Mouse (Mus musculus) liver, adult 2 months (tissue): ENCODE data around the gene Tut7. TPM values are rescaled to one million over a fixed set of nuclear protein-coding genes. Genes with fewer than 3 reads are reported as not detected.

Experiments used
- DNase-seq: peaks from one replicate; pipeline ENCODE4 v3.0.0-alpha.2; 2011; ENCODE audit warnings: low read depth, low spot score; ENCODE audit errors: extremely low read depth
- H3K27ac ChIP-seq: fragments of 200-500 bp; replicated peaks from 2 replicates; pipeline ENCODE4 v1.5.1; 2012; ENCODE audit warnings: low read depth, mild to moderate bottlenecking, control low read depth, inconsistent platforms, low read length; ENCODE audit not compliant: insufficient read depth
- H3K27me3 ChIP-seq: fragments of 200-500 bp; 2 replicates; pipeline ENCODE4 v1.6.1; 2012; ENCODE audit warnings: mild to moderate bottlenecking, moderate library complexity, low read length, inconsistent platforms; ENCODE audit not compliant: control insufficient read depth, insufficient read depth
- H3K36me3 ChIP-seq: fragments of 200-500 bp; 2 replicates; pipeline ENCODE4 v1.6.1; 2012; ENCODE audit warnings: low read length, inconsistent platforms; ENCODE audit not compliant: control insufficient read depth, insufficient read depth
- H3K4me1 ChIP-seq: fragments of 200-500 bp; 2 replicates; pipeline ENCODE4 v1.6.1; 2011; ENCODE audit warnings: low read length; ENCODE audit not compliant: control insufficient read depth, insufficient read depth
- H3K4me3 ChIP-seq: fragments of 200-500 bp; 2 replicates; pipeline ENCODE4 v1.5.1; 2011; ENCODE audit warnings: low read depth, mild to moderate bottlenecking, control low read depth, low read length, moderate library complexity; ENCODE audit not compliant: insufficient read depth
- H3K79me2 ChIP-seq: fragments of 200-500 bp; 2 replicates; pipeline ENCODE4 v1.6.1; 2012; ENCODE audit warnings: inconsistent platforms, mild to moderate bottlenecking, low read length, moderate library complexity; ENCODE audit not compliant: control insufficient read depth, insufficient read depth
- H3K9ac ChIP-seq: fragments of 200-500 bp; 2 replicates; pipeline ENCODE4 v1.6.1; 2012; ENCODE audit warnings: low read depth, mild to moderate bottlenecking, control low read depth, inconsistent platforms, low read length
- CTCF ChIP-seq: fragments of 200-500 bp; IDR thresholded peaks from 2 replicates; pipeline ENCODE4 v1.5.1; 2011; ENCODE audit warnings: low read depth, low read length, control low read depth
- POLR2A ChIP-seq: fragments of 200-500 bp; IDR thresholded peaks from 2 replicates; pipeline ENCODE4 v1.6.1; 2011; ENCODE audit warnings: low read length, control low read depth; ENCODE audit not compliant: insufficient read depth; ENCODE audit errors: extremely low read depth
- WGBS: fragments of 180-500 bp; shearing (Covaris S2); methylation state at CpG from one replicate; pipeline ENCODE4 v1.1.7; 2018; 5-methylcytosine and 5-hydroxymethylcytosine counted together
- polyA plus RNA-seq: library from polyadenylated mRNA; depleted of rRNA; stranded (reverse); fragments of >200 nt; gene quantifications from 2 replicates; pipeline ENCODE4 v1.2.3, GENCODE M21; 2012
- total RNA-seq: library from RNA; depleted of rRNA; stranded (reverse); fragments of >200 nt; gene quantifications from 2 replicates; pipeline ENCODE4 v1.2.3, GENCODE M21; 2014

The Tut7 gene
- total and polyA plus RNA-seq, 2 experiments = 17.7 to 56.9 TPM

DNA sequence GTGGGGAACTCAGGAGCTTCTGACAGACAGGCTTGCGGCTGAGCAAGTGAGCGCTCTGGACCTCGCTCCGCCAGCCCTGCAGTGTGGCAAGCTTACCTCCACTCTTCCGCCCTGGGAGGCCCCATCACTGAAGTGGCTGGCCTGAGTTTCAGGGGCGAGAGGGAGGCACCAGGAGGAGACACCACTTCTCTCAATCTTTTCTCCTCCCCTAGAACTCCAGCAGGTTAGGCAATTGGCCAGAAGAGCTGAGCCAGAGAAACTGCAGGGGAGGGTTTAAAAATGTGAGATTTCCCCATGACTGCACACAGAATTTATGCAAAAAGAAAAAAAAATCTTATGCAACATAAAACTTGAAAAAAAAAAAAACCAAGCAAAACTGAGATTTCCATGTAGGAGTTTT lies 21.9 kb downstream of the Tut7 start:
- no peak overlapping the region for H3K27ac ChIP-seq
- no peaks in the 10 kb centered on the region for H3K4me1 ChIP-seq
- peaks cover 85% of the 10 kb centered on the region for H3K36me3 ChIP-seq
- no peak for DNase-seq
- H3K4me3 ChIP-seq = no peak overlapping the region
- H3K9ac ChIP-seq = no peak overlapping the region
- TF ChIP-seq POLR2A = no peak
- TF ChIP-seq CTCF = no peak
- no peaks in the 10 kb centered on the region for H3K27me3 ChIP-seq
- 93% methylated on average over 6 of the region's 6 CpGs for WGBS
- H3K79me2 ChIP-seq = no peaks in the 10 kb centered on the region

DNA sequence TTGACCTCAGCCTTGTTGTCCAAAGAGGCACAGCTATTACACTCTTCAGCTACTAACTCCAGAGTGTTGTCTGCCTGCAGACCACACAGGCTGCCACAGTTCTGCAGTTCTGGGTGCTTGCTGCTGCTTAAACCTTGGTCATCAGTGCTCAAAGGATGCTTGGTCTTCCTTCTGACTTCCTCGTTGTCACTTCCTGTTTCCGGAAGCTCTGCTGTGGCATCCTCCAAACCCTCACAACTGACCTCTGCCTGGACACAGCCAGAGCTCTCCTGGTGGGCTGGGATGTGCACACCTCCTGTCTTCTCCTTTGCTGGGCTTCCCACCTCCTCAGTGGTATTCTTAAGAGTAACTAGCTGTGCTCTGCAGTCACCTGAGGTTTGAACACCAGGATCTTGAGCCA lies 22.9 kb downstream of the Tut7 start:
- H3K27me3 ChIP-seq = no peaks in the 10 kb centered on the region
- H3K4me3 ChIP-seq = no peak overlapping the region
- WGBS = 59% methylated on average over 2 of the region's 2 CpGs
- H3K79me2 ChIP-seq = no peaks in the 10 kb centered on the region
- H3K27ac ChIP-seq = no peak overlapping the region
- H3K4me1 ChIP-seq = no peaks in the 10 kb centered on the region
- no peak for DNase-seq
- no peak overlapping the region for H3K9ac ChIP-seq
- H3K36me3 ChIP-seq = peaks cover 87% of the 10 kb centered on the region
- TF ChIP-seq CTCF (no peak), POLR2A (no peak)

DNA sequence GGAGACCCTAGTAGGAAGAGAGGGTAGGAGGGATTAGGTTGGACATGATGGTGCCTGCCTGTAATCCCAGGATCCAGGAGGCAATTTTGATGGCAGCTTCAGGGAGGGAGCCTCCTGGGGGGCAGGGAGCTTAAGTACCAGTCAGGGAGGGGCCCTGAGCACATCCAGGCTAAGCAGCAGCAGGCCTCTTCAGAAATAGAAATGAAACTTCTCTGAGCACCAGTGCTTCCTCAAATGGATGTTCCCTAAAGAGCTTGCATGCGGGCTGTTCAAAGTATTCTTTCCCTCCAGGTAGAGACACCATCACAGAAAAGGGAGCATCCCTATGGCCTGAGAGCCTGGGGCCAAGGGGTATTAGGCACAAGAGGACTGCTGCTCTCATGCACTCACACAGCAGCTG lies 24.6 kb downstream of the Tut7 start:
- Histone ChIP-seq H3K9ac (no peak overlapping the region), H3K27ac (no peak overlapping the region), H3K27me3 (no peaks in the 10 kb centered on the region), H3K4me3 (no peak overlapping the region), H3K79me2 (no peaks in the 10 kb centered on the region), H3K36me3 (peaks cover 86% of the 10 kb centered on the region), H3K4me1 (no peaks in the 10 kb centered on the region)
- no peak for DNase-seq
- WGBS = 87% methylated on average over 1 of the region's 1 CpGs
- TF ChIP-seq POLR2A = no peak
- TF ChIP-seq CTCF = no peak

DNA sequence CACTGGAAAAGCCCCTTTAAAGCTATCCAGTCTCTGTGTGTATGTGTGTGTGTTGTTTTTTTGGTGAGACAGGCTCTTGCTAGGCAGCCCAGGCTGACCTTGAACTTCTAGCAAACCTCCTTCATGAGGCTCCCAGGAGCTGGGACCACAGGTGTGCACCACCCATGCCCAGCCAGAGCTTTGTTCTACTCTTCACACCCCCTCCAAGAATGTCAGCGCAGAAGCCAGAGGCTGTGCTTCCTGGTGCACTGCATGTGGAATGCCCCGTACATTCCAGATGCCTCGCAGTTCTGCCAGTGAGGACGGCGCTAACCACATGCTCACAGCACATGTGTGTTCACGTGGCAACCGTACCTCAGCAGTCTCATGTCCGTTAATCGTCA lies 26.5 kb downstream of the Tut7 start:
- Histone ChIP-seq H3K27me3 (no peaks in the 10 kb centered on the region), H3K9ac (no peak overlapping the region), H3K4me3 (no peak overlapping the region), H3K36me3 (peaks cover 88% of the 10 kb centered on the region), H3K27ac (no peak overlapping the region), H3K79me2 (no peaks in the 10 kb centered on the region), H3K4me1 (no peaks in the 10 kb centered on the region)
- WGBS = 91% methylated on average over 9 of the region's 9 CpGs
- no peak for DNase-seq
- TF ChIP-seq POLR2A (no peak), CTCF (no peak)

DNA sequence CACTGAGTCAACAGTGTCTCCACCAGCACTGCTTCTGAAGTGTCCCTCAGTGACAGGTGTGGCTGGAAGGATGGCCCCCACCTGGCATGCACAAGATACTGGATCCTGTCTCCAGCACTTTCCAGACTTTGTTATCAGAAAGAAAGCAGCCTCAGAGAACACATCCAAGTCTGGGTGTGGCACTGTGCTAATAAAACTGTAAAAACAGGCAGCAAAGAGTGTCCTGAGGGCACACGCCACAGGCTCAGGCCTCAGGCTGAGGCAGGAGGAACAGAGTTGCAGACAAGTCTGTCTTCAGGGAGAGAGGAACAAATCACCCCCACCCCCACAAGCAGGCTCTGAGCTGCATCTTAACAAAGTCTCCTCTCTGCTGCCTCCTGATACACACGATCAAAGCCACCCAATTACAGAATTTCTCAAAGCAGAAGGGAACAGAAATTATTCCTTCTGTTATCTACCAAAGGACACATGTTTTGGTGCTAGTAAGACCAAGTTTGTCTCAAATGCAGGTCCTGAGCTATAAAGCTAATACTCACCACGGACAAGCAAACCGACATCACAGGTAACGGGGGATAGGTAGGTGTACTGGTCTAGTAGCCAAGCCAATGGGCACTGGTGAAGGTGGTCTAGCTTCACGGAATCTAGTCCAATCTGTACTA lies 27.0 kb downstream of the Tut7 start:
- no peak for DNase-seq
- 94% methylated on average over 6 of the region's 6 CpGs for WGBS
- H3K4me1 ChIP-seq = no peaks in the 10 kb centered on the region

DNA sequence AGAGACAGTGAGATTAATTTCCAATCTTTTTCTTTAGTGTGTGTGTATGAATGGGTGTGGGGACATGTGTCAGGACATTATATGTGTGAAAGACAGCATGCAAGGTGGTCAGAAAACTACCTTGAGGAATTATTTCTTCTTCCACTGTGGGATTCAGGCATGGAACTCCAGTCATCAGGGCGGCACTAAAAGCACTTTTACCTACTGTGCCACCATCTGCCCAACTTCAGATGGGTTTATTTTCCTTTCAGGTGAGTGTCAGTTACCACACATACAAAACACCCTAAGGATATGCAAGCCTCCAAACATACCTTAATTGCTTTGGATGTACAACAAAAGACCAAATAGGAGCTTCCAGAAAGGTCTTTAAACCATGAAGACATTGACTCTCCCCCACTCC lies 28.2 kb downstream of the Tut7 start:
- H3K9ac ChIP-seq = no peak overlapping the region
- no peaks in the 10 kb centered on the region for H3K27me3 ChIP-seq
- H3K79me2 ChIP-seq = no peaks in the 10 kb centered on the region
- no peak for DNase-seq
- no peak overlapping the region for H3K4me3 ChIP-seq
- no peak for TF ChIP-seq CTCF
- no peak for TF ChIP-seq POLR2A
- H3K27ac ChIP-seq = no peak overlapping the region
- no peaks in the 10 kb centered on the region for H3K4me1 ChIP-seq
- 92% methylated on average over 1 of the region's 1 CpGs for WGBS
- H3K36me3 ChIP-seq = peaks cover 87% of the 10 kb centered on the region

More for the DNA sequence above, 27.0 kb downstream of the Tut7 start:
- Histone ChIP-seq H3K27me3 (no peaks in the 10 kb centered on the region), H3K4me3 (no peak overlapping the region), H3K36me3 (peaks cover 87% of the 10 kb centered on the region), H3K27ac (no peak overlapping the region), H3K79me2 (no peaks in the 10 kb centered on the region), H3K9ac (no peak overlapping the region)
- TF ChIP-seq POLR2A (no peak), CTCF (no peak)
